Mouse (Mus musculus) stomach, postnatal 0 days (tissue): ENCODE measurements around the gene Dcst2.

Experiments
- CTCF ChIP-seq: IDR thresholded peaks from 2 replicates; pipeline ENCODE4 v1.5.1; 2016; ENCODE audit warnings: antibody characterized with exemption, low read depth, mild to moderate bottlenecking, moderate library complexity
- EP300 ChIP-seq: optimal IDR thresholded peaks from 2 replicates; pipeline ENCODE3; 2016; ENCODE audit warnings: antibody characterized with exemption

GRCm38 (mm10) chr3:89336529-89336928 lies 25.2 kb upstream of the Dcst2 start:
- no peak for TF ChIP-seq CTCF
- TF ChIP-seq EP300, result no peak
